Mouse (Mus musculus): ENCODE results near the gene Nup107. TPM values are rescaled to one million over a fixed set of nuclear protein-coding genes. Genes with fewer than 3 reads are reported as not detected.

The Nup107 gene
- polyA plus RNA-seq (2015; fragmentation: Illumina TruSeq; extraction: RNeasy Lipid Tissue Mini Kit (QIAGEN cat#74804); ENCODE audit: insufficient read depth, low read depth, low replicate concordance) = 2.7 TPM

GRCm38 (mm10) chr10:117792141-117793091, at the start of gene Nup107:
TSS of gene Nup107 (minus strand) at chr10:117792705.

DNA sequence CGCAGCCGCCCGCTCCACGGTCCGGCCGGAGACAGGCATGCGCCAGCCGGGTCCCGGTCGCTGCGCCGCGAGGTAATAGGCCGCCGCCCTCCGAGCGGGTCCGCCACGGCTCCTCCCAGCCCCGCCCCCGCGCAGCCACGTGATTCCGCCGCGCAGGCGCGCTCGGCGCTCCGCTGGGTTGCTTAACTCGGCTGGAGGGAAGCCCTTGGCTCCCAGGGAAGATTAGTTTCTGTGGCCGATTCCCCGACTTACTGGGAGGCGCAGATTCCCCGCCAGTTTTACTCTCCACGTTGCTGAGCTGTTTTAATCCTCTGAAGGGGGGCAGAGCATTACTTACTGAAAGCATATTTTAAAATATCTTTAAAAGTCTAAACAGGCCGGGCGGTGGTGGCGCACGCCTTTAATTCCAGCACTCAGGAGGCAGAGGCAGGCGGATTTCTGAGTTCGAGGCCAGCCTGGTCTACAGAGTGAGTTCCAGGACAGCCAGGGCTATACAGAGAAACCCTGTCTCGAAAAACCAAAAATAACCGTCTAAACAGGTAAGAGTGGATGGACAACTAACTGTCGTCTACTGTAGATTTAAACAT, 46.1 kb downstream of the Nup107 start, which contains the start of gene Slc35e3:
Gene Slc35e3 (minus strand): TSS at position 69 of the 587 bp plus-strand sequence.

GRCm38 (mm10) chr10:117710604-117711141, 81.8 kb downstream of the Nup107 start, which contains the start of gene Mdm2:
TSS of gene Mdm2 (minus strand) at chr10:117710758.

Other genes with a start within 250 kb of the Nup107 start
- gene Cpm, start 163.2 kb downstream of the Nup107 start, polyA plus RNA-seq (2015; fragmentation: Illumina TruSeq; extraction: RNeasy Lipid Tissue Mini Kit (QIAGEN cat#74804); ENCODE audit: insufficient read depth, low read depth, low replicate concordance) = 1.6 TPM
- gene Mdm2, start 81.9 kb downstream of the Nup107 start, polyA plus RNA-seq (2015; fragmentation: Illumina TruSeq; extraction: RNeasy Lipid Tissue Mini Kit (QIAGEN cat#74804); ENCODE audit: insufficient read depth, low read depth, low replicate concordance) = 12.9 TPM
- gene Slc35e3, start 46.3 kb downstream of the Nup107 start, polyA plus RNA-seq (2015; fragmentation: Illumina TruSeq; extraction: RNeasy Lipid Tissue Mini Kit (QIAGEN cat#74804); ENCODE audit: insufficient read depth, low read depth, low replicate concordance) = 2.7 TPM
- gene Rap1b, start 53.3 kb upstream of the Nup107 start, polyA plus RNA-seq (2015; fragmentation: Illumina TruSeq; extraction: RNeasy Lipid Tissue Mini Kit (QIAGEN cat#74804); ENCODE audit: insufficient read depth, low read depth, low replicate concordance) = 27.4 TPM

Data from pancreas, adult 10 weeks (tissue).